Mouse (Mus musculus) colon, adult 2 months (tissue): ENCODE measurements around the gene Olfr1255. TPM values are rescaled to one million over a fixed set of nuclear protein-coding genes. Genes with fewer than 3 reads are reported as not detected.

Source experiments
- polyA plus RNA-seq: library from polyadenylated mRNA; depleted of rRNA; stranded (reverse); fragments of >200 nt; gene quantifications from 2 replicates; pipeline ENCODE4 v1.2.3, GENCODE M21; 2012; rRNA removed

Gene Olfr1255
- not detected in 2 replicates for polyA plus RNA-seq

DNA sequence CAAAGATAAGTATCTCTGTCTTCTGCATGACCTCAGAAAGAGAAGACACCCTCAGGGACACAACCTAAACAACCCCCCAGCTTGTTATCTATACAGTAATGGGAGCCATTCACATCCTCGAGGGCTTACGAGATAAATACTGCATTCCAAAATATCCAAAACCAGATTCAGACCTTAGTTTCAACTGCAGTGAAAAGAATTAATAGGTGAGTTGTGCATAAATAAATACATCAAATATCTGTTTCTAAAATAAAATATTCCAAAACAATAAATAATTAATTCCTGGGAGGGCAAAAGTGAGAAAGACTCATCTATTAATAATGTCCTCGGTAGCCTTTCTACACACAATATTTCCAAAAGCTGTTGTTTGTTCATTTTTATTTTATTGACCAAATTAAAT lies at the start of gene Olfr1255:
TSS of gene Olfr1255 (plus strand) at position 301 of the 400 bp plus-strand sequence.

DNA sequence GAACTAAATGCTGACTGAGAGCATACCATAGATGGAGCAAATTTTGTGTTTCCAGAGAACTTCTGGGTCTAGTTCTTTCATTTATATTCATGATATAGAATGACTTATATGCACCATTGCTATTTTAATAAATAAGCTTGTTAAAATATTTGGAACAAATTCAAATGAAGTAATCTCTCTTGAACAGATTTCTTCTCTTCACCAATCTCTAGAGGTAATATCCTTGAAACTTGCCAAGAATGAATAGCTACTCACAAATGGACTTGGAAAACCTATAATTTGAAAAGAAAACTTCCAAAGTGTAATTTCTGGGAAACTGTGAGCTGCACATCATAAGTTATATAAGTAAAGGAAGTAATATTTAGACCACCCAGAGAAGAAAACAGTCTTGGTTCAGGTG lies 18.3 kb upstream of the Olfr1255 start, which contains the start of gene Olfr1254:
TSS of gene Olfr1254 (minus strand) at position 101 of the 400 bp plus-strand sequence.

DNA sequence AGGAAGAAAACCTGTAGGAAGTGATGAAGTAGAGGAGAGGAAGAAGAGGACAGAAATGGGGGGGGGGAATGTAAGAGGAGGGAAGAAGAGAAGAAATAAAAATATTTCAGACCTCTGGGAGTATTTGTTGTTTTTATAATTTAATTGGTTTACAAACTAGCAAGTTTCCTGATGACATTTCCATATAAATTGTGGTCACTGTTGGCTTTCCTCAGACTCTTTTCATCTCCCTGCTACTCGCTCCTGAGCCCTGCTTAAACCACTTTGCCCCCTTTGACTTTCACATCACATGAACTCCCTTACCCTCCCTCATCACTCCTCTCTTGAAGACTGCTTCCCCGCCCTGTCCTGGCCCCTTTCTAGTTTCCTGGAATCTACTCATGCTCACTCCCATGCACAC lies 29.6 kb downstream of the Olfr1255 start, which contains the start of gene Olfr1256:
TSS of gene Olfr1256 (minus strand) at position 101 of the 400 bp plus-strand sequence.

DNA sequence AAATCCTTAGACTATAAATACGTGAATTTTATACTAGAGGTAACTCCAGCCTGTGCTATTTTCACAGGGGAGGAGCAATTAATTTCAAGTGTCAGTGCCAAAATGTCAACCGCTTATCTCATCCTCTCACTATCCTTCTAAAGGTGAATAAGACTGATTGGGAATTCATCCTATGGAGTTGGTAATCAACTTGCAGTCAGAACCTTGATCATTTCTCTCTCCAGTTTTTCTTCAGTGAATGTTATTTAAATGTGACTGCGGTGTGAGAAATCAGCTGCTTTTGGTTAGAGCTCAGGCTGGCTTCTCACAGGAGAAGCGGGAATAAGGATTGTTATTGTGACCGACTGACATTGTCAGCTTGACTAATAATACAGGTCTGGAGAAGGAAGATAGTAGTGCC lies 36.3 kb downstream of the Olfr1255 start, which contains the start of gene Olfr48:
TSS of gene Olfr48 (minus strand) at position 101 of the 400 bp plus-strand sequence.

Other genes starting within 250 kb of the Olfr1255 start
- not detected in 2 replicates for gene Olfr1245, start 233.6 kb upstream of the Olfr1255 start, polyA plus RNA-seq
- not detected in 2 replicates for gene Olfr1246, start 218.9 kb upstream of the Olfr1255 start, polyA plus RNA-seq
- not detected in 2 replicates for gene Olfr1247, start 197.9 kb upstream of the Olfr1255 start, polyA plus RNA-seq
- not detected in 2 replicates for gene Olfr1248, start 193.8 kb upstream of the Olfr1255 start, polyA plus RNA-seq
- not detected in 2 replicates for gene Olfr1249, start 177.1 kb upstream of the Olfr1255 start, polyA plus RNA-seq
- gene Olfr1250, start 150.6 kb upstream of the Olfr1255 start, polyA plus RNA-seq: not detected in 2 replicates
- not detected in 2 replicates for gene Olfr1251, start 140.1 kb upstream of the Olfr1255 start, polyA plus RNA-seq
- not detected in 2 replicates for gene Olfr1252, start 87.0 kb upstream of the Olfr1255 start, polyA plus RNA-seq
- not detected in 2 replicates for gene Olfr1253, start 55.0 kb upstream of the Olfr1255 start, polyA plus RNA-seq
- gene Olfr1254, start 18.4 kb upstream of the Olfr1255 start, polyA plus RNA-seq: not detected in 2 replicates
- gene Olfr1256, start 29.5 kb downstream of the Olfr1255 start, polyA plus RNA-seq: not detected in 2 replicates
- not detected in 2 replicates for gene Olfr48, start 36.2 kb downstream of the Olfr1255 start, polyA plus RNA-seq
- not detected in 2 replicates for gene Olfr1257, start 66.4 kb downstream of the Olfr1255 start, polyA plus RNA-seq
- gene Olfr1258, start 115.3 kb downstream of the Olfr1255 start, polyA plus RNA-seq: not detected in 2 replicates
- gene Olfr1259, start 136.6 kb downstream of the Olfr1255 start, polyA plus RNA-seq: not detected in 2 replicates
- gene Olfr1260, start 162.3 kb downstream of the Olfr1255 start, polyA plus RNA-seq: not detected in 2 replicates
- not detected in 2 replicates for gene Olfr1261, start 179.2 kb downstream of the Olfr1255 start, polyA plus RNA-seq
- not detected in 2 replicates for gene Olfr1262, start 188.1 kb downstream of the Olfr1255 start, polyA plus RNA-seq
- not detected in 2 replicates for gene Olfr1263, start 200.1 kb downstream of the Olfr1255 start, polyA plus RNA-seq
- not detected in 2 replicates for gene Olfr1264, start 213.5 kb downstream of the Olfr1255 start, polyA plus RNA-seq
- not detected in 2 replicates for gene Olfr1265, start 223.3 kb downstream of the Olfr1255 start, polyA plus RNA-seq